Mouse (Mus musculus): Measurements from ENCODE around the gene Kcne3.

The Kcne3 gene

GRCm38 (mm10) chr7:100181614-100182013 is 5.3 kb downstream of the Kcne3 start:
- DNase-seq (ENCODE audit: low spot score), result no peak

- no peak for DNase-seq (ENCODE audit: low spot score)
These were observed 6.1 kb downstream of the Kcne3 start for GRCm38 (mm10) chr7:100182388-100182787.

GRCm38 (mm10) chr7:100187601-100188000 is 11.3 kb downstream of the Kcne3 start:
- DNase-seq (ENCODE audit: low spot score), result peak; percentile 45

- DNase-seq (ENCODE audit: low spot score), result no peak
These were observed 13.9 kb downstream of the Kcne3 start for GRCm38 (mm10) chr7:100190167-100190566.

GRCm38 (mm10) chr7:100190778-100191177 is 14.5 kb downstream of the Kcne3 start:
- peak; percentile 52 for DNase-seq (ENCODE audit: low spot score)

GRCm38 (mm10) chr7:100201191-100201590 is 24.9 kb downstream of the Kcne3 start:
- no peak for DNase-seq (ENCODE audit: low spot score)

- no peak for DNase-seq (ENCODE audit: low spot score)
These were observed 27.3 kb downstream of the Kcne3 start for GRCm38 (mm10) chr7:100203616-100204015.

GRCm38 (mm10) chr7:100204871-100205270 is 28.6 kb downstream of the Kcne3 start:
- no peak for DNase-seq (ENCODE audit: low spot score)

- DNase-seq (ENCODE audit: low spot score), result no peak
These were observed 29.8 kb downstream of the Kcne3 start for GRCm38 (mm10) chr7:100206144-100206543.

- no peak for DNase-seq (ENCODE audit: low spot score)
These were observed 31.6 kb downstream of the Kcne3 start for GRCm38 (mm10) chr7:100207886-100208285.

GRCm38 (mm10) chr7:100214310-100214709 is 38.0 kb downstream of the Kcne3 start:
- no peak for DNase-seq (ENCODE audit: low spot score)

GRCm38 (mm10) chr7:100215116-100215732 is 38.9 kb downstream of the Kcne3 start:
- no peak for DNase-seq (ENCODE audit: low spot score)

- DNase-seq (ENCODE audit: low spot score), result no peak
These were observed 39.7 kb downstream of the Kcne3 start for GRCm38 (mm10) chr7:100215976-100216375.

GRCm38 (mm10) chr7:100216601-100217565 is 40.6 kb downstream of the Kcne3 start:
- DNase-seq (ENCODE audit: low spot score), result no peak

GRCm38 (mm10) chr7:100227158-100227875 is 51.0 kb downstream of the Kcne3 start, which contains the start of gene Pgm2l1:
Gene Pgm2l1 (plus strand): TSS chr7:100227394.
- DNase-seq (ENCODE audit: low spot score), result peak; percentile 88

- DNase-seq (ENCODE audit: low spot score), result peak; percentile 17
These were observed 51.7 kb downstream of the Kcne3 start for GRCm38 (mm10) chr7:100227896-100228525.

- DNase-seq (ENCODE audit: low spot score), result no peak
These were observed 52.7 kb downstream of the Kcne3 start for GRCm38 (mm10) chr7:100228957-100229356.

GRCm38 (mm10) chr7:100230646-100231045 is 54.3 kb downstream of the Kcne3 start:
- DNase-seq (ENCODE audit: low spot score), result no peak

- DNase-seq (ENCODE audit: low spot score), result no peak
These were observed 55.4 kb downstream of the Kcne3 start for GRCm38 (mm10) chr7:100231661-100232060.

GRCm38 (mm10) chr7:100233681-100234080 is 57.4 kb downstream of the Kcne3 start:
- DNase-seq (ENCODE audit: low spot score), result no peak

Data from ovary, postnatal 14 days (tissue).